Mouse (Mus musculus) hindbrain, embryonic 14.5 days (tissue): ENCODE results near the gene Atf6. TPM values are rescaled to one million over a fixed set of nuclear protein-coding genes. Genes with fewer than 3 reads are reported as not detected.

ENCODE experiments used
- ATAC-seq: fragments of 200-750 bp; cut with Nextera tagmentation; 2 replicates; pipeline ENCODE4 v1.8.0; 2017; ENCODE audit warnings: moderate number of reproducible peaks, mild to moderate bottlenecking, moderate TSS enrichment, moderate library complexity; ENCODE audit not compliant: low FRiP score
- DNase-seq: peaks from one replicate; pipeline ENCODE4 v3.0.0-alpha.2; 2015; ENCODE audit warnings: low spot score
- H3K27ac ChIP-seq: fragments of 300-500 bp; sonication (generic); 2 replicates; pipeline ENCODE4 v1.5.1; 2014; ENCODE audit warnings: mild to moderate bottlenecking, moderate library complexity
- H3K27me3 ChIP-seq: fragments of 300-500 bp; sonication (generic); 2 replicates; pipeline ENCODE4 v1.6.1; 2014; ENCODE audit warnings: mild to moderate bottlenecking, low read length, mixed read lengths; ENCODE audit not compliant: control insufficient read depth, insufficient read depth
- H3K36me3 ChIP-seq: fragments of 300-500 bp; sonication (generic); replicated peaks from 2 replicates; pipeline ENCODE4 v1.6.1; 2014; ENCODE audit not compliant: control insufficient read depth, insufficient read depth
- H3K4me1 ChIP-seq: fragments of 300-500 bp; sonication (generic); replicated peaks from 2 replicates; pipeline ENCODE4 v1.6.1; 2014; ENCODE audit warnings: antibody characterized with exemption, low read length, mixed read lengths; ENCODE audit not compliant: control insufficient read depth, insufficient read depth
- H3K4me2 ChIP-seq: fragments of 300-500 bp; sonication (generic); replicated peaks from 2 replicates; pipeline ENCODE4 v1.6.1; 2014; ENCODE audit warnings: mild to moderate bottlenecking, moderate library complexity
- H3K4me3 ChIP-seq: fragments of 300-500 bp; sonication (generic); replicated peaks from 2 replicates; pipeline ENCODE4 v1.5.1; 2014; ENCODE audit warnings: mild to moderate bottlenecking, low read length
- H3K9ac ChIP-seq: fragments of 300-500 bp; sonication (generic); 2 replicates; pipeline ENCODE4 v1.6.1; 2014
- H3K9me3 ChIP-seq: fragments of 300-500 bp; sonication (generic); 2 replicates; pipeline ENCODE4 v1.6.1; 2016; ENCODE audit warnings: low read length; ENCODE audit not compliant: control insufficient read depth
- WGBS: fragments of 180-500 bp; shearing (Covaris S2); extraction: QIAGEN DNeasy Blood & Tissue Kit; methylation state at CpG from one replicate; pipeline ENCODE4 v1.1.7; 2014; 5-methylcytosine and 5-hydroxymethylcytosine counted together
- polyA plus RNA-seq: library from polyadenylated mRNA; unstranded; fragments of >200 nt; fragmentation: Nextera tagmentation; extraction: Ambion mirVana; gene quantifications from 2 replicates; pipeline ENCODE4 v1.2.1, GENCODE M21; 2014

The Atf6 gene
- polyA plus RNA-seq, 1 experiment from 2014 or later: 9.9 TPM

- no peak overlapping the region for H3K9ac ChIP-seq
- no peak overlapping the region for H3K27ac ChIP-seq
- H3K9me3 ChIP-seq: no peaks in the 10 kb centered on the region
- DNase-seq (no peak), ATAC-seq (no peak)
- 96% methylated on average over 3 of the region's 3 CpGs for WGBS
- no peaks in the 10 kb centered on the region for H3K27me3 ChIP-seq
- H3K4me1 ChIP-seq: no peaks in the 10 kb centered on the region
- H3K4me2 ChIP-seq: no peak overlapping the region
- H3K4me3 ChIP-seq: no peak overlapping the region
- H3K36me3 ChIP-seq: peaks cover 8% of the 10 kb centered on the region; the same call in 1 of the 2 replicates
These were observed 157.6 kb downstream of the Atf6 start for GRCm38 (mm10) chr1:170709969-170710368.

- Histone ChIP-seq H3K4me3 (no peak overlapping the region), H3K27me3 (no peaks in the 10 kb centered on the region), H3K36me3 (peaks cover 8% of the 10 kb centered on the region; the same call in 1 of the 2 replicates), H3K9ac (no peak overlapping the region), H3K4me1 (no peaks in the 10 kb centered on the region), H3K4me2 (no peak overlapping the region), H3K27ac (no peak overlapping the region), H3K9me3 (no peaks in the 10 kb centered on the region)
- ATAC-seq (no peak), DNase-seq (no peak)
- 95% methylated on average over 8 of the region's 8 CpGs for WGBS
These were observed 158.1 kb downstream of the Atf6 start for GRCm38 (mm10) chr1:170709481-170709880.

DNA sequence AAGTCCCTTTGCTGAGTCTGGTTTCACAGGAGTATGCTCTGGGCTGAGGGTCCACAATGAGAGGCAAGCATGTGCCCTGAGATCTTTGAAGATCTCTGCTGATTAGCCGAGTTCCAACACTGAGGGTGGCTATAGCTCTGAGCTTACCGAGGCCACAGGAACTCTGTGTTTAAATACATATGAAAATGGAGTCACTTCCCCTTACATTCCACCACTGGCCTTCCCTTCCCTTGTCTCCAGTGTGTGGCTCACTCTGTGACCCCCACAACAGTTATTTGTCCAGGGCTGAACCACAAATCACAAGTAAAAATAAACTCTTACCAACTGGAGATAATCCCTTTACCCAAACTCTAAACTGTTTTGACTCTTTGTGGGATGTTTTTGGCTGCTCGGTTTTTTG, 158.5 kb downstream of the Atf6 start:
- DNase-seq (no peak), ATAC-seq (no peak)
- Histone ChIP-seq H3K27ac (no peak overlapping the region), H3K9me3 (no peaks in the 10 kb centered on the region), H3K9ac (no peak overlapping the region), H3K4me3 (no peak overlapping the region), H3K4me1 (no peaks in the 10 kb centered on the region), H3K27me3 (no peaks in the 10 kb centered on the region), H3K4me2 (no peak overlapping the region), H3K36me3 (peaks cover 8% of the 10 kb centered on the region; the same call in 1 of the 2 replicates)
- WGBS: 86% methylated on average over 3 of the region's 3 CpGs

- Histone ChIP-seq H3K4me3 (no peak overlapping the region), H3K9me3 (no peaks in the 10 kb centered on the region), H3K4me1 (no peaks in the 10 kb centered on the region), H3K36me3 (peaks cover 8% of the 10 kb centered on the region; the same call in 1 of the 2 replicates), H3K4me2 (no peak overlapping the region), H3K9ac (no peak overlapping the region), H3K27ac (no peak overlapping the region), H3K27me3 (no peaks in the 10 kb centered on the region)
- no peak for DNase-seq
- 95% methylated on average over 4 of the region's 4 CpGs for WGBS
- ATAC-seq: no peak
These were observed 161.5 kb downstream of the Atf6 start for GRCm38 (mm10) chr1:170706046-170706445.

DNA sequence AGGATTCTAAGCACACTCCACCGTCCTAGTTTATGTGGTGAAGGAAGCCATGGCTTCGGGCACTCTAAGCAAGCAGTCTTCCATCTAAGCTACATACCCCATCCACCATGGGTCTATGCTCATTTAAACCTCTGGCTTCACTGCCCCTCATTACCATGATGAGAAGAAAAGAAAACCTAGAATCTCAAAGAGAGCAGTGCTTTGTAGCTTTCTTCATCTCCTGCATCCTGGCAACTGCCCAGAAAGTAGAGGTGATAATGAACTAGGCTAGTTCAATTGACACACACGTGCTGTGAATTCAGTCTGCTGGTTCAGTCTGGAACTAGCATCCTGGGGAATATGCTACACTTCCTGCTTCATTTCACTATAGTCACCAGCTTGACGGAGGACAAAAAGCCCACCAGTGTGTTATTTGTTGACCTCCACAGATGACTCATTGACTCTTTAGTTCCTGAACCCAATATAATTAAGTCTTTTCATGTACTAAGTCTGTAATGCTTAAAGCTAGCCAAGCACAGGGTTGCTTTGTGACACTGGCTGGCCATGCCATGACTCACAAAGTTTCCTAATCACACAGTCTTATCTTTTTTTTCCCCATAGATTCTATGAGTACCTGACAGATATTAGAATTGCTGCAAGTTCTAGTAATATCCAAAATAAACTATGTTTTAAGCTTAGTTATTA, 162.5 kb downstream of the Atf6 start:
- H3K9me3 ChIP-seq: no peaks in the 10 kb centered on the region
- H3K9ac ChIP-seq: no peak overlapping the region
- 74% methylated on average over 4 of the region's 4 CpGs for WGBS
- no peak overlapping the region for H3K27ac ChIP-seq
- H3K4me1 ChIP-seq: no peaks in the 10 kb centered on the region
- no peak overlapping the region for H3K4me2 ChIP-seq
- H3K36me3 ChIP-seq: peaks cover 8% of the 10 kb centered on the region; the same call in 1 of the 2 replicates
- DNase-seq: no peak
- no peak overlapping the region for H3K4me3 ChIP-seq
- no peaks in the 10 kb centered on the region for H3K27me3 ChIP-seq
- no peak for ATAC-seq

GRCm38 (mm10) chr1:170704103-170704502, 163.5 kb downstream of the Atf6 start:
- Histone ChIP-seq H3K4me3 (no peak overlapping the region), H3K4me2 (no peak overlapping the region), H3K36me3 (peaks cover 8% of the 10 kb centered on the region; the same call in 1 of the 2 replicates), H3K9ac (no peak overlapping the region), H3K9me3 (no peaks in the 10 kb centered on the region), H3K4me1 (no peaks in the 10 kb centered on the region), H3K27me3 (no peaks in the 10 kb centered on the region), H3K27ac (no peak overlapping the region)
- no peak for DNase-seq
- 99% methylated on average over 6 of the region's 6 CpGs for WGBS
- ATAC-seq: no peak

DNA sequence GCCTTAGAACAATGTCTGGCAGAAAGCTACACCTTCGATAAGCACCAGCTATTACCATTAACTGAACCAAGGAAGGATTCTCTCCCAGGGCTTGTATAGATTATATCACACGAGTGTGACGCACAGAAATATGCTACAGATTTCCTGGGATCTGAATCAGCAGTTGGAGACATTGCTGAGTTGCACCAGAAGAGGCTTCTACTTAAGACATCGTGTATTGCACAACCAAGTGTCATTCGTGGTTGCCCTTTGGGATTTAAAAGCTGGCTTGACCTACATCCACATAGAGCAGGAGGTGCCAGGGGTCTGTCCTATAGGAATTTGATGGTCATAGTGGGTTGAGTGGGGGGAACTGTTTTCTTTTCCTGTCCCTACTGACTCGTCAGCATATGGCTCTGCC, 164.6 kb downstream of the Atf6 start:
- Histone ChIP-seq H3K27me3 (no peaks in the 10 kb centered on the region), H3K36me3 (0 out of 2 replicates have a peak, but pooled peaks cover 2% of the 10 kb centered on the region), H3K9ac (no peak overlapping the region), H3K27ac (no peak overlapping the region), H3K9me3 (no peaks in the 10 kb centered on the region), H3K4me2 (no peak overlapping the region), H3K4me3 (no peak overlapping the region), H3K4me1 (no peaks in the 10 kb centered on the region)
- WGBS: 91% methylated on average over 6 of the region's 6 CpGs
- ATAC-seq (no peak), DNase-seq (no peak)

GRCm38 (mm10) chr1:170702263-170702662, 165.3 kb downstream of the Atf6 start:
- Histone ChIP-seq H3K27ac (no peak overlapping the region), H3K9ac (no peak overlapping the region), H3K4me2 (no peak overlapping the region), H3K36me3 (no peaks in the 10 kb centered on the region), H3K4me1 (no peaks in the 10 kb centered on the region), H3K27me3 (no peaks in the 10 kb centered on the region), H3K9me3 (no peaks in the 10 kb centered on the region), H3K4me3 (no peak overlapping the region)
- WGBS: 75% methylated on average over 2 of the region's 2 CpGs
- DNase-seq: no peak
- no peak for ATAC-seq

- WGBS: 80% methylated on average over 8 of the region's 8 CpGs
- Histone ChIP-seq H3K27ac (no peak overlapping the region), H3K4me2 (no peak overlapping the region), H3K4me3 (no peak overlapping the region), H3K36me3 (no peaks in the 10 kb centered on the region), H3K4me1 (no peaks in the 10 kb centered on the region), H3K27me3 (no peaks in the 10 kb centered on the region), H3K9me3 (no peaks in the 10 kb centered on the region), H3K9ac (no peak overlapping the region)
- ATAC-seq (no peak), DNase-seq (no peak)
These were observed 166.0 kb downstream of the Atf6 start for GRCm38 (mm10) chr1:170701582-170701981.

DNA sequence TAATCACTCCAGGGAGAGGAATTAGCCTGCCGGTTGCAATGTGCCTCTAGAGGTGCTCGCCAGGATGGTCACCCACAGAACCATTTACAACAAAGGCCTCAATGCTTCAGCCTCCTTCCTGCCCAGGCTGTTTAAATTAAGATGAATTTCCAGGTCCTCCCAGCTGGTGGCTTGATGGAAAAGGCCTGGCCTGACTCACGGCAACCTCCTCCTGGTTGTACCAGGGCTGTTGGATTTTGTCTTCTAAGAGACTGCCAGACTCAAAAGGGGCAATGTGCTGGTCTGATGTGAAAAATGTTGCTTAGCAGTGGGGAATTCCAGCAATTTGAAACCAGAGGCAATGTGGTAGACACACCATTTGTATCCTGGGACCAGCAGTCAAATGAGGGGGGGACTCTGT, 166.4 kb downstream of the Atf6 start:
- Histone ChIP-seq H3K4me1 (no peaks in the 10 kb centered on the region), H3K4me3 (no peak overlapping the region), H3K27ac (no peak overlapping the region), H3K27me3 (no peaks in the 10 kb centered on the region), H3K9me3 (no peaks in the 10 kb centered on the region), H3K9ac (no peak overlapping the region), H3K4me2 (no peak overlapping the region), H3K36me3 (no peaks in the 10 kb centered on the region)
- DNase-seq (no peak), ATAC-seq (no peak)
- WGBS: 57% methylated on average over 3 of the region's 3 CpGs
